Mouse (Mus musculus) layer of hippocampus, adult 9-10 months (tissue): ENCODE results near the gene Slc10a6.

Source experiments
- DNase-seq: peaks from one replicate; pipeline ENCODE4 v3.0.0; 2022; ENCODE audit warnings: low spot score

Gene Slc10a6

DNA sequence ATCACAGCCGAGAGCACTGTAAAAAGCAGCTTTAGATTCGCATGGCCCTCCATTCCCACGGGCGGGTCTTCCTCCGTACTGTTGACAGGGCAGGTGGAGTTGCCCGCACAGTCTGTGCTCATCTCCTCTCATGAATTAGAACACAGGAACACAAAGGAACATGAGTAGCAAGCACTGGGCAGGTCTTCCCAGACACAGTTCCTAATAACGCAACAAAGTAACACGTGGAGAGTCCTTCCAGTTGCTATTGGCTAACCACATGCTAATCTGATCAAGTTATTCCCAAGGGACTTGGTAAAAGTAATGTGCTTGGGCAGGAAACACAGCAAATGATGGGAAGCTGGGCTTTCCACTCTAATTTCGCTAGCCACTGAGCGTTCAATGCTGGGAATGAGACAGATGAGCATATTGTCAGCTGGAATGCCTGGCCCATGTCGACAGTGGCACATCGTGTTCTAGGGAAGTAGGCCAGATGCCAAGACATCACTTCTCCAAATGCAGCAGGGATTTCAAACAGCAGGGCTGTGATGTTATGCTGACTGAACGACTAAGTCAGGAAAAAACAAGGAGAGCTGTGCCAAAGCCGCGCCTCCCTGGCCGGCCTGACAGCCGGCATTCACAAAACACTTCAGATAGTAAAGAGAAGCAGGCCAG, at the start of gene Slc10a6:
Gene Slc10a6, minus strand, starts transcription at position 293 of the 654 bp plus-strand sequence.
- peak; percentile 65 for DNase-seq

GRCm38 (mm10) chr5:103678974-103679373, 49.8 kb upstream of the Slc10a6 start:
- no peak for DNase-seq

DNA sequence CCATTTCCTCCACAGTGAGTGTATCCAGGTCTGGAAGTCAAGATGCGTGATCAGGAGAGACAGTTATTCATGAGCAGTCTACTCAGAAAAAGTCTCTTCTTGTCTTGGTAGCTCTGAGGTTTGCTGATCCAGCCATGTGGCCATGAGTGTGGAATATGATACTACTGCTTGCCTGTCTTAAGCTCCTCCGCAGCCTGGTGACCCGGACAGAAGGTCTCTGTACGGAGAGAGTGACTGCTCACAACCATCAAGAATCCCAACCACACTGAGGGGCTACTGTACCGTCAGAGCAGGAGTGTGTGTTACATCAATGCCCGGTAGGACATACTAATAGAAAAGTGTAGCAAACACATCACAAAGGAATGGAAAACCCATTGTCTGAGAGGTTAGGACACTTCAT, 48.7 kb upstream of the Slc10a6 start:
- DNase-seq: no peak

GRCm38 (mm10) chr5:103676289-103676881, 47.2 kb upstream of the Slc10a6 start:
- DNase-seq: no peak

GRCm38 (mm10) chr5:103674482-103674881, 45.3 kb upstream of the Slc10a6 start:
- no peak for DNase-seq

GRCm38 (mm10) chr5:103673611-103674010, 44.4 kb upstream of the Slc10a6 start:
- DNase-seq: no peak

DNA sequence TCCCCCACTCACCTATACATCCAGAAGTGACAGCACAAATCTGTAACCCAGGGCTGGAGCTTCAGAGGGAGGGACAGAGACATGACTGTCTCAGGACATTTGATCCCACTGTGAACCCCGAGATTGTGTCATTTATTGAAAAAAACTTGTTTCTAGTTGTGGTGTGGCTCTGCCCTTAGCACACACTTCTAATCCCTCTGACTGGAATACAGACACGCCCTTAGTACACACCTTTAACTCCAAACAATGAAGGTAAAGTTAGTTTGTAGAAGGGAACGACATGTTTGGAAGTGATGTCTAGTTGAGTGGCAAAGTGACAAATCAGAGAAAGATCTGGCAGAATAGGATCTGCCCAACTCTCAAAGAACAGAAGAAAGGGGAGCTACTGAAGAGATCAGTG, 42.7 kb upstream of the Slc10a6 start:
- no peak for DNase-seq

DNA sequence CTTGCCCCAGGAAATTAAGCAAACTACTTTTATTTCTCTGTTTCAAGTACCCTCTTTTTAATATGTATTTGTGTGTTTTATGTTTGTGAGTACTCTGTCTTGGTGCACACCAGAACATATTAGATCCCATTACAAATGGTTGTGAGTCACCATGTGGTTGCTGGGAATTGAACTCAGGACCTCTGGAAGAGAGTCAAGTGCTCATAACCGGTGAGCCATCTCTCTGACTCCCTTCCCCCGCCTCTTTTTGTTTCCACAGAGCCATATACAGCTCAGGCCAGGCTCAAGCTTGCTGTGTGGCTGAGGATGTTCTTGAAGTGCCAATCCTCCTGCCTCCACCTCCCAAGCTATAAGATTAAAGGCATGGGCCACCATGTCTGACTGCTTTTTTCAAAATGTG, 36.7 kb upstream of the Slc10a6 start:
- no peak for DNase-seq

GRCm38 (mm10) chr5:103664932-103665331, 35.7 kb upstream of the Slc10a6 start:
- no peak for DNase-seq

GRCm38 (mm10) chr5:103659571-103659970, 30.4 kb upstream of the Slc10a6 start:
- peak; percentile 46 for DNase-seq

DNA sequence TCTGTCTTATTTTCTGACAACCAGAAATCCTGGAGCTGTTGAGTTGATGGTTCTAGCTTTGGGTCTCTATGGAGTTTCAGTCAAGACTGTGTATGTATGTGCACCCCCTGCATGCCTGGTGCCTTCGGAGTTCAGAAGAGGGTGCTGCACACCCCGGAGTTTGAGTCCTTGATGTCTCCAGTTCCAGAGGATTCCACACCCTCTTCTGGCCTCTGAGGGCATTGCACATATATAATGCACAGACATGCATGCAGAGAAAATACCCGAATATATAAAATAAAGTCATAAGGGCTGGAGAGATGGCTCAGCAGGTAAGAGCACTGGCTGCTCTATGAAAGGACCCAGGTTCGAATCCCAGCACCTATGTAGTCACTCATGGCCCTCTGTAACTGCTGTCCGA, 29.7 kb upstream of the Slc10a6 start:
- no peak for DNase-seq

DNA sequence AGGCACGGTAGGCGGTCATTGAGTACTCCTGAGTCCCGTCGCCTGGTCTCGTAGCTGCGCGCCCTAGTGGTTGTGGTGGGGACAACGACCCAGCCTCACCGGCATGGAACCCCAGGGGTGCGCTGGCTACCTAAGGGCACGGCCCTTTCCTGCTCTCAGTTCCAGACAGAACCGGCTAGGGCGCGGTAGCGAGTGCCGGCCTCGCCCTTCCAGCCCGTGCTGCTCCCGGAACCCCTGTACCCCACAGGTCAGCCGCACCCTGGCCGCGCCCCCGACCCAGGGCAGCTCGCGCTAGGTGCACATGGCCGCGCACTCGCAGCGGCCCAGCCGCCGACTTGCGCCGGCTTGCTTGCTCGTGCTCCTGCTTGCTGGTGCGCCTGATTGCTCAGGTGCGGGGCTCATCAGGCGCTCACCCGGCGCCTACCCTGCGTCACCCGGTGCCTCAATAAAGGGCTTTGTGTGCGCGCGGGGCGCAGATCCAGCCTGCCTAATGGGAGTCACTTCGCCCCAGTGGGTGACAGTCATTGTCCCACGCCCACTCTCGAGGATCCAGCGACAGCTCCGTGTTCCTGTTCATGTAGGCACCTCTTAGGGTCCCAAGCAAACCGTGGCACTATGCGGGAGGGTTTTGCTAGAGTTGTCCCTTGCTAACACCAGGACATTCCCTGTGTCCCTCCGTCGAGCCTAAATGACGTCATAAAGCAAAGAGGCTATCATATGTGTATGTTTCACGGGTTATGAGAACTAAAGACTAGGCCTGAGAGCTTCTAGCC, 26.3 kb upstream of the Slc10a6 start, which contains the start of gene 1700016H13Rik:
Gene 1700016H13Rik, minus strand, starts transcription at position 665 of the 773 bp plus-strand sequence.
- no peak for DNase-seq

DNA sequence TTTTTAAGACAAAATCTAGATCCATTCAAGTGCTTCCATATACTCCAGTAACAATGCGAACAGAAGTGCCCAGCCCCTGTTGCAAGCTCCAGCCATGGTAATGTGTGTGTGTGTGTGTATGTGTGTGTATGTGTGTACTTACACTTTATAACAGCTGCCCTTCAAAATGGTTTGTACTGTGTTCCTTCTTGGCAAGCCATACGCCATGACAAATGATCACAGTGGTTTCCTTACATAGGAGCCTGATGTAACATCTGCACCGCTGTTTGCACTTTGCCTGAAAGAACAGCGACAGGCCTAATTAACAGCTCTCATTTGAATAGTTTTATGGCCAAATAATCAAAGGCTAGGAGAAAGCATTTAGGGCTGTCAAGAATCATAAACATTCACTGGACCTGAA, 25.6 kb upstream of the Slc10a6 start:
- no peak for DNase-seq

- DNase-seq: no peak
Measured at GRCm38 (mm10) chr5:103654225-103654624, 25.0 kb upstream of the Slc10a6 start.

- no peak for DNase-seq
Measured at GRCm38 (mm10) chr5:103647320-103647719, 18.1 kb upstream of the Slc10a6 start.

DNA sequence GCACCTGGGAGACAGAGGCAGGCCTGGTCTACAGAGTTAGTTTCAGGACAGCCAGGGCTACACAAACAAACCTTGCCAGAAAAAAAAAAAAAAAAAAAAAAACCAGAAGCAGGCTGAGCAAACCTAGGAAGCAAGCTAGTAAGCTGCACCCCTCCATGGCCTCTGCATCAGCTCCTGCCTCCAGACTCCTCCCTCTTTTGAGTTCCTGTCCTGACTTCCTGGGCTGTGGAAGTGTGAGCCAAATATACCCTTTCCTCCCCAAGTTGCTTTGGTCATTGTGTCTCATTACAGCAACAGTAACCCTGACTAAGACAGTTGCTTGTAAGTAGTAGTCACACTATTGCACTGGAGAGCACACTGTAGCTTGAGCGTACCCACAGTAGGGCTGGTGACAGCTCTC, 15.0 kb upstream of the Slc10a6 start:
- DNase-seq: no peak

DNA sequence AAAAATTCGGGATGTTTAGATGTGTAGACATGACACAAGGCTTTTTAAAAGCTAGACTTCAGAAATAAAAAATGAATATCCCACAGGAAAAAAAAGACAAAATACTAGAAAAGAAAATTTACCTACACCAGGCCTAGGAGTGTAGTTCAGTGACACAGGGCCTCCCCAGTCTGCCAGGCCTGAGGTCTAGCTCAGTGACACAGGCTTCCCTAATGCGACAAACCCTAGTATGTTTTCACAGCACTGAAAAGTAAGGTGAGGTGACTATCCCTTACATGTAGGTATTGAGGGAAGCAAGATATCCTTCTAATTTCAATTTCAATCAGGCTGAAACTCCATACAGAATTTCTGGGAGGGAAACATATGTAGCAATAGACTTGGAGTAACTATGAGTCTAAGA, 8.0 kb upstream of the Slc10a6 start:
- no peak for DNase-seq

DNA sequence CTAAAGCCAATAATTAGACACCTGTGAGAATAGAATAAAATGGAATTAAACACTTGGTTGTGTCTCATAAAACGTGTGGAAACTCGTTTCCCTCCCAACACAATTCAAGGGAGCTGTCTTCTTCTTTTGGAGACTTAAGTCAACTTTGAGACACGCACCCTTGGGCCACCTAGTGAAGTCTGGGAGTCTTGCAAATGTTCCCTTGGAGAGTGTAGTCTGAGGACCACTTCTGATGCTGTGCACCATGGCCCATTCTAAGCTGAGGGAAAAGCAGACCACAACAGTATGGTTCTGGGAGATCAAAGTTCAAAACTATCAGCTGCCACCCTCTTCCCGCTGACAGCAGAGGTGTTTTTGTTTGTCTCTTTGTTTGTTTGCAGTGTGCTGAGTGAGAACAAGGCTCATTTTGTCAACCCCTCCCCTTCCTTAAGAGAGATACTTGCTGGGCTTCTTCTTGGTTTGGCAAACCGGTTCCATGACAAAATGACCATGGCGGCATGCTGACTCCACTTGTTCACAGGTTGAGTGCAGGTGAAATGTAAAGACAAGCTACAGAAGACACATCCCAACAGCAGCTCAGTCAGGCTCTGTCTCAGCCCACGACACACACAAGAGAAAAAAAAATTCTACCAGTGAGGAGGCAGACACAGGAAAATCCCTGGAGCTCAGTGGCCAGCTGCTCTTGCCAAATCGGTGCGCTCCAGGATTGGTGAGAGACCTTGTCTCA, 814 bp upstream of the Slc10a6 start:
- DNase-seq: no peak

DNA sequence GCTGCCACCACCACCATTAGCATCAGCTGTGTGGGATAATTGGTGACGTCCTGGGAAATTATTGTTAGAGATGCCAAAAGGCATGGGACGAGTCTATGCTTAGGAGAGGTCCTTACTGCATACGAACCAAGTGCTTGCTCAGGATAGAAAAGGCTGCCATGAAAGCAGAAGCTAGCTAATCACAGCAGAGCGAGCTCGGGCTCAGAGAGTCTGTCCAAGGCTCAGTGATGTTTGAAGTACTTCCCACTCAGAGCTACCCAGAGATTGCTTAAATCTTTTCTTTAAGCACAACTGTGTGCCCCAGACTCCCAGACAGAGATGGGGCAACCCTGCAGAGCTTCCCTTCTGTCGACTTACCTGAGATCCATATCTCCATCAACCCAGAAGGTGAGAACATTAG, 704 bp downstream of the Slc10a6 start:
- DNase-seq: no peak

DNA sequence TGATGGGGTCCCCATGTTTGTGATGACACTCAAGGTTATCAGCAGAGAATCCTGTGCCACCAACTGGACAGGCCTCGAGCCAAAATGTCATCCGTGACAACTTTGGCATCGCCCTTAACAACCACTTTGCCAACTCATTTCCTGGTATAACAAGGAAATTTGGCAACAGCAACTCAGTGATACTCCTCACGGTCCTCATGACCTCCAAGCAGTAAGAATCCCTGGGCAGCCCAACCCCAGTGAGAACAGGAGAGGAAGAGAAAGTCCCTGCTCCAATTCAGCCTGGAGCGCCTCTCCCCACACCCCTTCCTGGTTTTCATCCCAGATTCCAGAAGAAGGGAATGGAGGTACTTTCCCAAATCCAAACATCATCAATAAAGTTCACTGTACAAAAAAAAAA, 4.4 kb downstream of the Slc10a6 start:
- no peak for DNase-seq

- no peak for DNase-seq
Measured at GRCm38 (mm10) chr5:103622321-103622720, 6.9 kb downstream of the Slc10a6 start.

DNA sequence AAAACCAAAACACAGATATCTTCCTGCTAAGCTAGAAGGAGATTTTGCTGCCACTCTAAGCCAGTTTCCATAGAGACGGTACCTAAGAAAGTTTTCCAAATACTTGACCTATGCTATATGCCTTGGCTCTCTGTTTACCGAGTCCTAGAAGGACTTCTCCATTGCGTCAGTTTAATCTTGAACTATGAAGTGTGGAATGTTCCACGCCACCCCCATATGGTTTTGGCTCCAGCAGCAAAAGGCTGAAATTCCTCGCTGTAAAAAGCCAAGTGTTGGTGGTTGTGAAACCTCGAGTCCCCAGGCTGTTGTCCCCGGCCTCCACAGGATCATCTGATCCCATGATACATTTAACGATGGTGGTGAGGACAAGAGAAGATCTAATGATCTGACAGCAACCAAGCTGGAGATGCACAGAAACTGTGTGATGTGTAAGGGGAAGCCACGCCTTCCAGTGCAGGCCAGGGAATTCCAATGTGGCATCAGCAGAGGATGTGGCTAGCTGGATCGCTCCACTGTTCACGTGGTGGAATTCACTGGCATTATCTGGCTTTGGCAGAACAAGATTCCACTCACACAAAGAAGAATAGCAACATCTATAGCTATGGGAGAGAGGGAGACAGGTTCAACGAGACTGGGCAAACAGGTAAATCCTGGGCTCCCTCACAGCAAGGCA, 8.8 kb downstream of the Slc10a6 start:
- DNase-seq: no peak
